Mouse (Mus musculus) liver, adult 2 months (tissue): Measurements from ENCODE around the gene Rab37. TPM values are rescaled to one million over a fixed set of nuclear protein-coding genes. Genes with fewer than 3 reads are reported as not detected.

ENCODE experiments used
- DNase-seq: peaks from one replicate; pipeline ENCODE4 v3.0.0-alpha.2; 2011; ENCODE audit warnings: low read depth, low spot score; ENCODE audit errors: extremely low read depth
- H3K27ac ChIP-seq: fragments of 200-500 bp; replicated peaks from 2 replicates; pipeline ENCODE4 v1.5.1; 2012; ENCODE audit warnings: low read depth, mild to moderate bottlenecking, control low read depth, inconsistent platforms, low read length; ENCODE audit not compliant: insufficient read depth
- H3K27me3 ChIP-seq: fragments of 200-500 bp; 2 replicates; pipeline ENCODE4 v1.6.1; 2012; ENCODE audit warnings: mild to moderate bottlenecking, moderate library complexity, low read length, inconsistent platforms; ENCODE audit not compliant: control insufficient read depth, insufficient read depth
- H3K36me3 ChIP-seq: fragments of 200-500 bp; 2 replicates; pipeline ENCODE4 v1.6.1; 2012; ENCODE audit warnings: low read length, inconsistent platforms; ENCODE audit not compliant: control insufficient read depth, insufficient read depth
- H3K4me1 ChIP-seq: fragments of 200-500 bp; 2 replicates; pipeline ENCODE4 v1.6.1; 2011; ENCODE audit warnings: low read length; ENCODE audit not compliant: control insufficient read depth, insufficient read depth
- H3K4me3 ChIP-seq: fragments of 200-500 bp; 2 replicates; pipeline ENCODE4 v1.5.1; 2011; ENCODE audit warnings: low read depth, mild to moderate bottlenecking, control low read depth, low read length, moderate library complexity; ENCODE audit not compliant: insufficient read depth
- H3K79me2 ChIP-seq: fragments of 200-500 bp; 2 replicates; pipeline ENCODE4 v1.6.1; 2012; ENCODE audit warnings: inconsistent platforms, mild to moderate bottlenecking, low read length, moderate library complexity; ENCODE audit not compliant: control insufficient read depth, insufficient read depth
- H3K9ac ChIP-seq: fragments of 200-500 bp; 2 replicates; pipeline ENCODE4 v1.6.1; 2012; ENCODE audit warnings: low read depth, mild to moderate bottlenecking, control low read depth, inconsistent platforms, low read length
- CTCF ChIP-seq: fragments of 200-500 bp; IDR thresholded peaks from 2 replicates; pipeline ENCODE4 v1.5.1; 2011; ENCODE audit warnings: low read depth, low read length, control low read depth
- POLR2A ChIP-seq: fragments of 200-500 bp; IDR thresholded peaks from 2 replicates; pipeline ENCODE4 v1.6.1; 2011; ENCODE audit warnings: low read length, control low read depth; ENCODE audit not compliant: insufficient read depth; ENCODE audit errors: extremely low read depth
- WGBS: fragments of 180-500 bp; shearing (Covaris S2); methylation state at CpG from one replicate; pipeline ENCODE4 v1.1.7; 2018; 5-methylcytosine and 5-hydroxymethylcytosine counted together
- polyA plus RNA-seq: library from polyadenylated mRNA; depleted of rRNA; stranded (reverse); fragments of >200 nt; gene quantifications from 2 replicates; pipeline ENCODE4 v1.2.3, GENCODE M21; 2012
- total RNA-seq: library from RNA; depleted of rRNA; stranded (reverse); fragments of >200 nt; gene quantifications from 2 replicates; pipeline ENCODE4 v1.2.3, GENCODE M21; 2014

Gene Rab37
- total and polyA plus RNA-seq, 2 experiments: 0.09 to 0.20 TPM

- no peaks in the 10 kb centered on the region for H3K36me3 ChIP-seq
- no peak overlapping the region for H3K27ac ChIP-seq
- TF ChIP-seq POLR2A: no peak
- no peak for TF ChIP-seq CTCF
- H3K4me3 ChIP-seq: no peak overlapping the region
- H3K4me1 ChIP-seq: no peaks in the 10 kb centered on the region
- WGBS: 61% methylated on average over 6 of the region's 6 CpGs
- no peak overlapping the region for H3K9ac ChIP-seq
- H3K27me3 ChIP-seq: no peaks in the 10 kb centered on the region
- no peak for DNase-seq
- H3K79me2 ChIP-seq: no peaks in the 10 kb centered on the region
These were observed 10.4 kb downstream of the Rab37 start for GRCm38 (mm10) chr11:115101615-115102051.

GRCm38 (mm10) chr11:115102116-115102515, 10.9 kb downstream of the Rab37 start:
- H3K36me3 ChIP-seq: no peaks in the 10 kb centered on the region
- no peak overlapping the region for H3K27ac ChIP-seq
- TF ChIP-seq POLR2A: no peak
- TF ChIP-seq CTCF: no peak
- no peak overlapping the region for H3K4me3 ChIP-seq
- no peaks in the 10 kb centered on the region for H3K4me1 ChIP-seq
- 95% methylated on average over 9 of the region's 9 CpGs for WGBS
- no peak for DNase-seq
- H3K79me2 ChIP-seq: no peaks in the 10 kb centered on the region
- no peak overlapping the region for H3K9ac ChIP-seq
- H3K27me3 ChIP-seq: peaks cover 4% of the 10 kb centered on the region

GRCm38 (mm10) chr11:115103470-115104413, 12.5 kb downstream of the Rab37 start:
- Histone ChIP-seq H3K4me1 (no peaks in the 10 kb centered on the region), H3K27me3 (peaks cover 5% of the 10 kb centered on the region), H3K4me3 (no peak overlapping the region), H3K36me3 (no peaks in the 10 kb centered on the region), H3K79me2 (no peaks in the 10 kb centered on the region), H3K9ac (no peak overlapping the region), H3K27ac (no peak overlapping the region)
- no peak for DNase-seq
- TF ChIP-seq CTCF (no peak), POLR2A (no peak)
- WGBS: 89% methylated on average over 25 of the region's 25 CpGs

- no peaks in the 10 kb centered on the region for H3K36me3 ChIP-seq
- H3K27me3 ChIP-seq: peaks cover 5% of the 10 kb centered on the region
- no peak overlapping the region for H3K4me3 ChIP-seq
- 78% methylated on average over 8 of the region's 8 CpGs for WGBS
- no peaks in the 10 kb centered on the region for H3K79me2 ChIP-seq
- no peak for DNase-seq
- H3K27ac ChIP-seq: no peak overlapping the region
- no peaks in the 10 kb centered on the region for H3K4me1 ChIP-seq
- no peak for TF ChIP-seq CTCF
- no peak for TF ChIP-seq POLR2A
- H3K9ac ChIP-seq: no peak overlapping the region
These were observed 13.7 kb downstream of the Rab37 start for GRCm38 (mm10) chr11:115104769-115105563.

- H3K36me3 ChIP-seq: no peaks in the 10 kb centered on the region
- no peaks in the 10 kb centered on the region for H3K79me2 ChIP-seq
- 92% methylated on average over 2 of the region's 2 CpGs for WGBS
- no peak overlapping the region for H3K27ac ChIP-seq
- H3K4me1 ChIP-seq: no peaks in the 10 kb centered on the region
- no peak overlapping the region for H3K9ac ChIP-seq
- no peak for TF ChIP-seq CTCF
- no peak for TF ChIP-seq POLR2A
- H3K27me3 ChIP-seq: peaks cover 5% of the 10 kb centered on the region
- no peak for DNase-seq
- no peak overlapping the region for H3K4me3 ChIP-seq
These were observed 15.4 kb downstream of the Rab37 start for GRCm38 (mm10) chr11:115106638-115107037.
